Mouse (Mus musculus): ENCODE measurements around the gene Sh3bp5.
"Not testable (repeated sequence)": the region's sequence is repeated elsewhere in the genome, so short reads cannot be mapped to it uniquely, and the experiment has no call there.

Gene Sh3bp5

GRCm38 (mm10) chr14:31435930-31436693 lies at the start of gene Sh3bp5:
Gene Sh3bp5, minus strand, starts transcription at chr14:31436078.
- DNase-seq (ENCODE audit: low spot score), result peak; percentile 85

GRCm38 (mm10) chr14:31482417-31482816 lies 46.5 kb upstream of the Sh3bp5 start:
- DNase-seq (ENCODE audit: low spot score), result no peak

GRCm38 (mm10) chr14:31473297-31473696 lies 37.4 kb upstream of the Sh3bp5 start:
- DNase-seq (ENCODE audit: low spot score), result no peak

- peak; percentile 56 for DNase-seq (ENCODE audit: low spot score)
Observed at GRCm38 (mm10) chr14:31472451-31473061, 36.7 kb upstream of the Sh3bp5 start.

GRCm38 (mm10) chr14:31469711-31470110 lies 33.8 kb upstream of the Sh3bp5 start:
- no peak for DNase-seq (ENCODE audit: low spot score)

- no peak for DNase-seq (ENCODE audit: low spot score)
Observed at GRCm38 (mm10) chr14:31464176-31464575, 28.3 kb upstream of the Sh3bp5 start.

GRCm38 (mm10) chr14:31462886-31463285 lies 27.0 kb upstream of the Sh3bp5 start:
- DNase-seq (ENCODE audit: low spot score), result no peak

- not testable (repeated sequence) for DNase-seq (ENCODE audit: low spot score)
Observed at GRCm38 (mm10) chr14:31462226-31462625, 26.3 kb upstream of the Sh3bp5 start.

- DNase-seq (ENCODE audit: low spot score), result no peak
Observed at GRCm38 (mm10) chr14:31458006-31458405, 22.1 kb upstream of the Sh3bp5 start.

- DNase-seq (ENCODE audit: low spot score), result no peak
Observed at GRCm38 (mm10) chr14:31456064-31456721, 20.3 kb upstream of the Sh3bp5 start.

GRCm38 (mm10) chr14:31454849-31455566 lies 19.1 kb upstream of the Sh3bp5 start:
- peak; percentile 39 for DNase-seq (ENCODE audit: low spot score)

- DNase-seq (ENCODE audit: low spot score), result not testable (repeated sequence)
Observed at GRCm38 (mm10) chr14:31453946-31454345, 18.1 kb upstream of the Sh3bp5 start.

GRCm38 (mm10) chr14:31448994-31449393 lies 13.1 kb upstream of the Sh3bp5 start:
- DNase-seq (ENCODE audit: low spot score), result no peak

GRCm38 (mm10) chr14:31443616-31444015 lies 7.7 kb upstream of the Sh3bp5 start:
- DNase-seq (ENCODE audit: low spot score), result no peak

GRCm38 (mm10) chr14:31440725-31441124 lies 4.8 kb upstream of the Sh3bp5 start:
- no peak for DNase-seq (ENCODE audit: low spot score)

GRCm38 (mm10) chr14:31440230-31440629 lies 4.4 kb upstream of the Sh3bp5 start:
- DNase-seq (ENCODE audit: low spot score), result no peak

- DNase-seq (ENCODE audit: low spot score), result no peak
Observed at GRCm38 (mm10) chr14:31439279-31439678, 3.4 kb upstream of the Sh3bp5 start.

- peak; percentile 80 for DNase-seq (ENCODE audit: low spot score)
Observed at GRCm38 (mm10) chr14:31437826-31438529, 2.1 kb upstream of the Sh3bp5 start.

- peak; percentile 29 for DNase-seq (ENCODE audit: low spot score)
Observed at GRCm38 (mm10) chr14:31435018-31435915, 611 bp downstream of the Sh3bp5 start.

GRCm38 (mm10) chr14:31434426-31434825 lies 1.5 kb downstream of the Sh3bp5 start:
- DNase-seq (ENCODE audit: low spot score), result no peak
